Mouse (Mus musculus) activated CD4-positive, CD25-positive, alpha-beta regulatory T cell, adult 9 weeks (primary cell): ENCODE data around the gene 4931428F04Rik. TPM values are rescaled to one million over a fixed set of nuclear protein-coding genes. Genes with fewer than 3 reads are reported as not detected.

Experiments
- polyA plus RNA-seq: library from polyadenylated mRNA; unstranded; fragments of 100-300 nt; shearing (Covaris generic); gene quantifications from one replicate; pipeline ENCODE4 v1.2.1, GENCODE M21; 2017

The 4931428F04Rik gene
- polyA plus RNA-seq = 1.9 TPM

GRCm38 (mm10) chr8:105289805-105290460, at the start of gene 4931428F04Rik:
Gene 4931428F04Rik, minus strand, starts transcription at chr8:105289864.

GRCm38 (mm10) chr8:105326141-105326672, 36.5 kb upstream of the 4931428F04Rik start, which contains the start of the genes Lrrc29 and Tmem208:
Gene Lrrc29, minus strand, starts transcription at chr8:105326278.
Gene Tmem208, plus strand, starts transcription at chr8:105326354.

GRCm38 (mm10) chr8:105305211-105306145, 15.8 kb upstream of the 4931428F04Rik start, which contains the start of gene Elmo3:
Gene Elmo3, plus strand, starts transcription at chr8:105305601.

GRCm38 (mm10) chr8:105297511-105298192, 8.0 kb upstream of the 4931428F04Rik start, which contains the start of gene E2f4:
Gene E2f4, plus strand, starts transcription at chr8:105297663.

GRCm38 (mm10) chr8:105295895-105296573, 6.4 kb upstream of the 4931428F04Rik start, which contains the start of gene Exoc3l:
Gene Exoc3l, minus strand, starts transcription at chr8:105296101.

GRCm38 (mm10) chr8:105275840-105276239, 13.8 kb downstream of the 4931428F04Rik start, which contains the start of gene Nol3:
Gene Nol3, plus strand, starts transcription at chr8:105276140.

GRCm38 (mm10) chr8:105269461-105269947, 20.2 kb downstream of the 4931428F04Rik start, which contains the start of gene Hsf4:
Gene Hsf4, plus strand, starts transcription at chr8:105269801.

GRCm38 (mm10) chr8:105264024-105264982, 25.4 kb downstream of the 4931428F04Rik start, which contains the start of the genes Tradd and Fbxl8:
Gene Tradd, minus strand, starts transcription at chr8:105264609.
Gene Fbxl8, plus strand, starts transcription at chr8:105264648.

GRCm38 (mm10) chr8:105254966-105255350, 34.7 kb downstream of the 4931428F04Rik start, which contains the start of gene B3gnt9:
Gene B3gnt9, minus strand, starts transcription at chr8:105255153.

Other genes starting within 250 kb of the 4931428F04Rik start
- not detected for gene Ces3a, start 241.3 kb downstream of the 4931428F04Rik start, polyA plus RNA-seq
- not detected for gene Ces3b, start 206.1 kb downstream of the 4931428F04Rik start, polyA plus RNA-seq
- gene Ces4a, start 158.1 kb downstream of the 4931428F04Rik start, polyA plus RNA-seq = not detected
- gene Cbfb, start 119.2 kb downstream of the 4931428F04Rik start, polyA plus RNA-seq = 27.3 TPM
- 30.6 TPM for gene D230025D16Rik, start 64.7 kb downstream of the 4931428F04Rik start, polyA plus RNA-seq
- gene B3gnt9, start 34.7 kb downstream of the 4931428F04Rik start, polyA plus RNA-seq = 0.93 TPM
- gene Tradd, start 25.3 kb downstream of the 4931428F04Rik start, polyA plus RNA-seq = 48.9 TPM
- 23.4 TPM for gene Fbxl8, start 25.2 kb downstream of the 4931428F04Rik start, polyA plus RNA-seq
- gene Hsf4, start 20.1 kb downstream of the 4931428F04Rik start, polyA plus RNA-seq = 0.86 TPM
- gene Nol3, start 13.7 kb downstream of the 4931428F04Rik start, polyA plus RNA-seq = not detected
- gene Exoc3l, start 6.2 kb upstream of the 4931428F04Rik start, polyA plus RNA-seq = 2.1 TPM
- 82.3 TPM for gene E2f4, start 7.8 kb upstream of the 4931428F04Rik start, polyA plus RNA-seq
- gene Elmo3, start 15.7 kb upstream of the 4931428F04Rik start, polyA plus RNA-seq = 8.1 TPM
- 2.6 TPM for gene Lrrc29, start 36.4 kb upstream of the 4931428F04Rik start, polyA plus RNA-seq
- 151 TPM for gene Tmem208, start 36.5 kb upstream of the 4931428F04Rik start, polyA plus RNA-seq
- 1.8 TPM for gene Fhod1, start 58.1 kb upstream of the 4931428F04Rik start, polyA plus RNA-seq
- 0.59 TPM for gene Slc9a5, start 59.0 kb upstream of the 4931428F04Rik start, polyA plus RNA-seq
- gene Plekhg4, start 83.4 kb upstream of the 4931428F04Rik start, polyA plus RNA-seq = not detected
- not detected for gene Kctd19, start 123.6 kb upstream of the 4931428F04Rik start, polyA plus RNA-seq
- not detected for gene Lrrc36, start 123.7 kb upstream of the 4931428F04Rik start, polyA plus RNA-seq
- gene Tppp3, start 181.7 kb upstream of the 4931428F04Rik start, polyA plus RNA-seq = 1.3 TPM
- gene Zdhhc1, start 207.0 kb upstream of the 4931428F04Rik start, polyA plus RNA-seq = 2.2 TPM
- gene Hsd11b2, start 228.9 kb upstream of the 4931428F04Rik start, polyA plus RNA-seq = not detected